15 mouse cellular contexts compared by ENCODE assay signal in genomic region chr13:45632133-45632532, GRCm38 (mm10).
DNase-seq lines count a peak whose midpoint lies in the region; ATAC-seq and TF ChIP-seq lines count a peak whose summit lies in the region.
"Had no signal": no experiment of that assay in that cellular context is flagged by ENCODE, and none has a peak within 500 bp of the region (broad histone marks: within the 10 kb centered on the region; RNA-seq: fewer than 3 reads in every experiment).

No protein-coding gene starts in this region.

- H3K4me1 ChIP-seq in heart, adult 2 months (ENCODE audit: control insufficient read depth, insufficient read depth, low read length): peaks cover 22% of the 10 kb centered on the region
- no peaks in the 10 kb centered on the region for H3K4me1 ChIP-seq in liver, postnatal 0 days (ENCODE audit: insufficient read depth)
- H3K4me1 ChIP-seq: midbrain, embryonic 13.5 days; neural tube, embryonic 13.5 days had no signal

- no peak for TF ChIP-seq EP300 in heart, adult 2 months (IDR thresholded peaks at IDR 0.05; ENCODE audit: insufficient read depth, low read depth, low read length)
- TF ChIP-seq EP300 in liver, postnatal 0 days (IDR thresholded peaks at IDR 0.05; ENCODE audit: low read depth): no peak

- no peaks in the 10 kb centered on the region for H3K27me3 ChIP-seq in heart, adult 2 months (ENCODE audit: control insufficient read depth, insufficient read depth, low read length)
- no peaks in the 10 kb centered on the region for H3K27me3 ChIP-seq in liver, postnatal 0 days (ENCODE audit: insufficient read depth, low read length)
- H3K27me3 ChIP-seq: limb, embryonic 12.5 days; midbrain, embryonic 13.5 days; neural tube, embryonic 13.5 days had no signal

- ATAC-seq in CD4-positive, CD25-positive, alpha-beta regulatory T cell, adult 4 months: no peak
- no peak for ATAC-seq in liver, postnatal 0 days
- ATAC-seq: midbrain, embryonic 13.5 days had no signal

- 84% methylated on average over 3 of the region's 3 CpGs for WGBS in heart, adult 2 months
- WGBS in liver, postnatal 0 days (ENCODE audit: insufficient replicate concordance): 73% methylated on average over 3 of the region's 3 CpGs

- H3K27ac ChIP-seq in heart, adult 2 months: no peak overlapping the region
- H3K27ac ChIP-seq in liver, postnatal 0 days (ENCODE audit: low read depth): no peak overlapping the region
- H3K27ac ChIP-seq: limb, embryonic 12.5 days; midbrain, embryonic 13.5 days; neural tube, embryonic 13.5 days had no signal

- intact Hi-C loops in heart, adult 2 months (cut with DNase I): loop anchor here (5.0 kb wide), 2 partner anchors 175 to 330 kb away; no protein-coding TSS in a partner anchor

- peak; percentile 32 for DNase-seq in CD4-positive, CD25-positive, alpha-beta regulatory T cell, adult 2 months (ENCODE audit: low read depth, low spot score)
- DNase-seq in heart, adult 2 months: no peak
- no peak for DNase-seq in heart, postnatal 4 days
- no peak for DNase-seq in liver, postnatal 0 days
- DNase-seq in liver: no peak
- peak; percentile 26 for DNase-seq in ZHBTc4 (ENCODE audit: low read depth, low spot score)
- no peak for DNase-seq in right cerebral cortex, adult 18-20 months
- DNase-seq: kidney, adult 9 months; layer of hippocampus, adult 9-11 months; lung, postnatal 14 days; thymus, postnatal 14 days had no signal

- H3K9me3 ChIP-seq in liver, postnatal 0 days (ENCODE audit: low read length): no peaks in the 10 kb centered on the region
- H3K9me3 ChIP-seq: limb, embryonic 12.5 days; midbrain, embryonic 13.5 days; neural tube, embryonic 13.5 days had no signal

- H3K79me2 ChIP-seq in heart, adult 2 months (replicated peaks; ENCODE audit: control insufficient read depth, insufficient read depth, low read length): no peaks in the 10 kb centered on the region

- peak; percentile 73 for TF ChIP-seq CTCF in heart, adult 2 months (IDR thresholded peaks at IDR 0.05)
- peak; percentile 57 for TF ChIP-seq CTCF in liver, postnatal 0 days (IDR thresholded peaks at IDR 0.05; ENCODE audit: low read depth)

- no peak overlapping the region for H3K4me3 ChIP-seq in heart, adult 2 months
- H3K4me3 ChIP-seq in liver, postnatal 0 days (ENCODE audit: low read depth, low read length): no peak overlapping the region
- H3K4me3 ChIP-seq: limb, embryonic 12.5 days; midbrain, embryonic 13.5 days; neural tube, embryonic 13.5 days had no signal

- no peak overlapping the region for H3K4me2 ChIP-seq in liver, postnatal 0 days (ENCODE audit: low read depth, low read length)
- H3K4me2 ChIP-seq: limb, embryonic 12.5 days; midbrain, embryonic 13.5 days; neural tube, embryonic 13.5 days had no signal

- TF ChIP-seq POLR2A in heart, adult 2 months (IDR thresholded peaks at IDR 0.05; ENCODE audit: insufficient read depth, low read depth, low read length): no peak

- peaks cover 16% of the 10 kb centered on the region for H3K36me3 ChIP-seq in heart, adult 2 months (ENCODE audit: control insufficient read depth, insufficient read depth, low read length)
- no peaks in the 10 kb centered on the region for H3K36me3 ChIP-seq in liver, postnatal 0 days (replicated peaks; ENCODE audit: insufficient read depth, low read length)
- H3K36me3 ChIP-seq: limb, embryonic 12.5 days; midbrain, embryonic 13.5 days; neural tube, embryonic 13.5 days had no signal

- no peak overlapping the region for H3K9ac ChIP-seq in heart, adult 2 months (ENCODE audit: low read depth, low read length)
- H3K9ac ChIP-seq in liver, postnatal 0 days (replicated peaks): no peak overlapping the region
- H3K9ac ChIP-seq: limb, embryonic 12.5 days; midbrain, embryonic 13.5 days; neural tube, embryonic 13.5 days had no signal

Comparison
In these comparisons a context has a peak if more than half of its experiments do, and no peak if none do; other contexts are left out.
1. DNase-seq: peak in CD4-positive, CD25-positive, alpha-beta regulatory T cell, adult 2 months (single experiment) and ZHBTc4 (single experiment); none in heart, adult 2 months (0 of 2), heart, postnatal 4 days (single experiment), liver, postnatal 0 days (single experiment), liver (single experiment) and right cerebral cortex, adult 18-20 months (single experiment).